Mouse (Mus musculus): ENCODE measurements around the gene Fga. TPM values are rescaled to one million over a fixed set of nuclear protein-coding genes. Genes with fewer than 3 reads are reported as not detected.

The Fga gene
- total and polyA plus RNA-seq, 3 experiments: not detected

GRCm38 (mm10) chr3:83046649-83047048 lies 20.8 kb downstream of the Fga start:
- no peak overlapping the region for H3K4me3 ChIP-seq (ENCODE audit: control insufficient read depth in 1 of 2, insufficient read depth in 1 of 2, low read depth in 2 of 2, low read length in 2 of 2)
- no peak overlapping the region for H3K27ac ChIP-seq (ENCODE audit: control insufficient read depth, low read depth, low read length)
- no peak for DNase-seq (ENCODE audit: low read depth, low spot score)
- H3K9me3 ChIP-seq (replicated peaks; ENCODE audit: insufficient read depth, low read length): no peaks in the 10 kb centered on the region
- H3K36me3 ChIP-seq (ENCODE audit: control insufficient read depth in 1 of 2, insufficient read depth in 2 of 2, low read length in 2 of 2): no peaks in the 10 kb centered on the region
- TF ChIP-seq POLR2A (IDR thresholded peaks at IDR 0.05; ENCODE audit: control insufficient read depth in 1 of 2, insufficient read depth in 1 of 2, low read depth in 1 of 2, low read length in 2 of 2, poor library complexity in 1 of 2) (no peak), E2F4 (IDR thresholded peaks at IDR 0.05; ENCODE audit: borderline replicate concordance, low read depth, low read length) (no peak), KAT2A (conservative IDR thresholded peaks at IDR 0.05; ENCODE audit: low read depth, low read length) (no peak), POLR2AphosphoS5 (IDR thresholded peaks at IDR 0.05; ENCODE audit: borderline replicate concordance, low read depth, low read length) (no peak), ZKSCAN1 (IDR thresholded peaks at IDR 0.05; ENCODE audit: low read depth, low read length) (no peak), MAFK (IDR thresholded peaks at IDR 0.05; ENCODE audit: borderline replicate concordance, low read depth, low read length) (no peak), MEF2A (IDR thresholded peaks at IDR 0.05; ENCODE audit: extremely low read depth, insufficient replicate concordance, low read depth, low read length, poor library complexity, severe bottlenecking) (no peak), GABPA (IDR thresholded peaks at IDR 0.05; ENCODE audit: low read depth, low read length) (no peak), CHD2 (IDR thresholded peaks at IDR 0.05; ENCODE audit: low read length) (no peak), CHD1 (IDR thresholded peaks at IDR 0.05; ENCODE audit: low read depth, low read length) (no peak), CTCF (IDR thresholded peaks at IDR 0.05 in 2 of 3, conservative IDR thresholded peaks at IDR 0.05 in 1 of 3; ENCODE audit: control insufficient read depth in 1 of 3, insufficient read depth in 1 of 3, low read depth in 2 of 3, low read length in 3 of 3, poor library complexity in 1 of 3, severe bottlenecking in 1 of 3) (no peak), ETS1 (IDR thresholded peaks at IDR 0.05; ENCODE audit: low read depth, low read length) (no peak), GATA1 (IDR thresholded peaks at IDR 0.05; ENCODE audit: low read depth, low read length) (no peak), UBTF (IDR thresholded peaks at IDR 0.05; ENCODE audit: borderline replicate concordance, insufficient read depth, low read depth, low read length) (no peak), NRF1 (IDR thresholded peaks at IDR 0.05; ENCODE audit: insufficient read depth, low read depth, low read length, poor library complexity, severe bottlenecking) (no peak)
- no peaks in the 10 kb centered on the region for H3K4me1 ChIP-seq (ENCODE audit: control insufficient read depth in 1 of 2, insufficient read depth in 2 of 2, low read length in 2 of 2)
- H3K79me2 ChIP-seq (ENCODE audit: control insufficient read depth, insufficient read depth, low read length, poor library complexity): no peaks in the 10 kb centered on the region
- H3K27me3 ChIP-seq (ENCODE audit: control insufficient read depth in 1 of 2, insufficient read depth in 2 of 2, low read length in 2 of 2): no peaks in the 10 kb centered on the region; a peak in 3 of 4 replicates
- H3K9ac ChIP-seq (ENCODE audit: control insufficient read depth, low read depth, low read length, poor library complexity, severe bottlenecking): no peak overlapping the region

- no peaks in the 10 kb centered on the region for H3K9me3 ChIP-seq (replicated peaks; ENCODE audit: insufficient read depth, low read length)
- TF ChIP-seq CHD2 (IDR thresholded peaks at IDR 0.05; ENCODE audit: low read length): no peak
- 0 out of 4 replicates have a peak, but pooled peaks cover 0 to 5% of the 10 kb centered on the region in 2 experiments for H3K4me1 ChIP-seq (ENCODE audit: control insufficient read depth in 1 of 2, insufficient read depth in 2 of 2, low read length in 2 of 2)
- H3K36me3 ChIP-seq (ENCODE audit: control insufficient read depth in 1 of 2, insufficient read depth in 2 of 2, low read length in 2 of 2): peaks cover 0 to 2% of the 10 kb centered on the region in 2 experiments; a peak in 1 of 4 replicates
- no peaks in the 10 kb centered on the region; a peak in 3 of 4 replicates for H3K27me3 ChIP-seq (ENCODE audit: control insufficient read depth in 1 of 2, insufficient read depth in 2 of 2, low read length in 2 of 2)
- DNase-seq (ENCODE audit: low read depth, low spot score): no peak
- no peak within 1 kb of the TSS for H3K27ac ChIP-seq (ENCODE audit: control insufficient read depth, low read depth, low read length)
- H3K79me2 ChIP-seq (ENCODE audit: control insufficient read depth, insufficient read depth, low read length, poor library complexity): no peaks in the 10 kb centered on the region
- H3K9ac ChIP-seq (ENCODE audit: control insufficient read depth, low read depth, low read length, poor library complexity, severe bottlenecking): no peak within 1 kb of the TSS
- H3K4me3 ChIP-seq (ENCODE audit: control insufficient read depth in 1 of 2, insufficient read depth in 1 of 2, low read depth in 2 of 2, low read length in 2 of 2): no peak within 1 kb of the TSS
Measured at GRCm38 (mm10) chr3:83049680-83050079, 23.8 kb downstream of the Fga start, which contains the start of gene Fgb. Gene Fgb (minus strand): TSS chr3:83049863.

All from MEL (cell line).